Mouse (Mus musculus) pancreas, adult 10 weeks (tissue): ENCODE results near the gene Insig2. TPM values are rescaled to one million over a fixed set of nuclear protein-coding genes. Genes with fewer than 3 reads are reported as not detected.

ENCODE experiments used
- polyA plus RNA-seq: library from polyadenylated mRNA; stranded (reverse); fragments of 350-450 nt; fragmentation: Illumina TruSeq; extraction: RNeasy Lipid Tissue Mini Kit (QIAGEN cat#74804); gene quantifications from one replicate; pipeline ENCODE4 v1.2.3, GENCODE M21; 2015; ENCODE audit warnings: low read depth, low replicate concordance; ENCODE audit not compliant: insufficient read depth

Insig2 gene
- 7.1 TPM for polyA plus RNA-seq

DNA sequence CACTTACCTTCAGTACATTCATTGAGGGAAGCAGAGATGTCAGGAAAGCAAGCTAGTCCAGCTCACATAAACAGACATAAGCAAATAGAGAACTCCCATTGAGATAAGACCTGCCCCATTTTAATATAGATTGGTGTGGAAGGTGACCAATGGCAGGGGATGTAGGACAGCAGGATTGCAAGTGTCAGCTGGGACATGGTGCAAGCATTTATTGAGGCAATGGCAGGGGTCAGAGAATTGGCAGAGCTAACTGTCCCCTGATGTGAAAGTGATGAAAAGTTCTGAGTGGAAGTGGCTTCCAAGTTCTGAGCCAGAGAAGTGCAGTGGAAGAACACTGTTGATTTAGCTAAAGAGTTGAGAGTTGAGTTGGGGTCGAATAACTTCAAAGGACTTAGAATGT is at the start of gene Insig2:
TSS of gene Insig2 (minus strand) at position 105 of the 400 bp plus-strand sequence.

Other genes starting within 250 kb of the Insig2 start
- gene Ccdc93, start 98.5 kb upstream of the Insig2 start, polyA plus RNA-seq: 2.6 TPM
- not detected for gene Htr5b, start 195.9 kb upstream of the Insig2 start, polyA plus RNA-seq
- gene Ddx18, start 235.4 kb upstream of the Insig2 start, polyA plus RNA-seq: 15.7 TPM